In genomic region chr1:93010731-93011130, GRCm38 (mm10) we compare ENCODE assay signal across 10 mouse cellular contexts. TPM values are rescaled to one million over a fixed set of nuclear protein-coding genes. Genes with fewer than 3 reads are reported as not detected.
DNase-seq lines count a peak whose midpoint lies in the region; ATAC-seq and TF ChIP-seq lines count a peak whose summit lies in the region.
"Had no signal": no experiment of that assay in that cellular context is flagged by ENCODE, and none has a peak within 500 bp of the region (broad histone marks: within the 10 kb centered on the region; RNA-seq: fewer than 3 reads in every experiment).

No protein-coding gene starts in this region.

- H3K9me3 ChIP-seq in hindbrain, embryonic 13.5 days, result no peaks in the 10 kb centered on the region
- H3K9me3 ChIP-seq in hindbrain, embryonic 14.5 days (ENCODE audit: control insufficient read depth, low read length), result no peaks in the 10 kb centered on the region
- no peaks in the 10 kb centered on the region for H3K9me3 ChIP-seq in ES-Bruce4 (replicated peaks; ENCODE audit: control insufficient read depth, insufficient read depth, low read length, poor library complexity, severe bottlenecking)
- no peaks in the 10 kb centered on the region for H3K9me3 ChIP-seq in liver, embryonic 14.5 days (ENCODE audit: control insufficient read depth, low read length)

- no peaks in the 10 kb centered on the region for H3K4me1 ChIP-seq in hindbrain, embryonic 13.5 days (replicated peaks)
- no peaks in the 10 kb centered on the region for H3K4me1 ChIP-seq in hindbrain, embryonic 14.5 days (replicated peaks; ENCODE audit: control insufficient read depth, insufficient read depth, low read length)
- H3K4me1 ChIP-seq in ES-Bruce4 (ENCODE audit: control insufficient read depth, insufficient read depth, low read length), result no peaks in the 10 kb centered on the region
- no peaks in the 10 kb centered on the region for H3K4me1 ChIP-seq in cortical plate, adult 2 months (ENCODE audit: control insufficient read depth, insufficient read depth, low read length)
- no peaks in the 10 kb centered on the region for H3K4me1 ChIP-seq in liver, embryonic 14.5 days (replicated peaks; ENCODE audit: control insufficient read depth in 2 of 2, insufficient read depth in 2 of 2, low read length in 1 of 2)

- H3K27ac ChIP-seq in hindbrain, embryonic 13.5 days, result no peak overlapping the region
- H3K27ac ChIP-seq in hindbrain, embryonic 14.5 days, result no peak overlapping the region
- H3K27ac ChIP-seq in ES-Bruce4 (ENCODE audit: insufficient read depth, low read length), result no peak overlapping the region
- no peak overlapping the region for H3K27ac ChIP-seq in cortical plate, adult 2 months (ENCODE audit: insufficient read depth, low read length)
- no peak overlapping the region for H3K27ac ChIP-seq in liver, embryonic 14.5 days

- peaks cover 6% of the 10 kb centered on the region; the same call in 1 of the 2 replicates for H3K36me3 ChIP-seq in hindbrain, embryonic 13.5 days
- peaks cover 7% of the 10 kb centered on the region; the same call in 1 of the 2 replicates for H3K36me3 ChIP-seq in hindbrain, embryonic 14.5 days (replicated peaks; ENCODE audit: control insufficient read depth, insufficient read depth)
- no peaks in the 10 kb centered on the region for H3K36me3 ChIP-seq in ES-Bruce4 (ENCODE audit: control insufficient read depth, insufficient read depth, low read length, poor library complexity, severe bottlenecking)
- H3K36me3 ChIP-seq in liver, embryonic 14.5 days (replicated peaks; ENCODE audit: control insufficient read depth, insufficient read depth, low read depth), result no peaks in the 10 kb centered on the region

- 0 out of 2 replicates have a peak, but pooled peaks cover 3% of the 10 kb centered on the region for H3K27me3 ChIP-seq in hindbrain, embryonic 13.5 days
- H3K27me3 ChIP-seq in hindbrain, embryonic 14.5 days (ENCODE audit: control insufficient read depth, insufficient read depth, low read length), result no peaks in the 10 kb centered on the region
- no peaks in the 10 kb centered on the region for H3K27me3 ChIP-seq in ES-Bruce4 (ENCODE audit: control insufficient read depth, insufficient read depth, low read length, poor library complexity, severe bottlenecking)
- no peaks in the 10 kb centered on the region for H3K27me3 ChIP-seq in liver, embryonic 14.5 days (ENCODE audit: control insufficient read depth, insufficient read depth, low read length)

- no peak overlapping the region for H3K4me3 ChIP-seq in hindbrain, embryonic 13.5 days
- no peak overlapping the region for H3K4me3 ChIP-seq in hindbrain, embryonic 14.5 days (replicated peaks; ENCODE audit: low read length)
- H3K4me3 ChIP-seq in ES-Bruce4 (ENCODE audit: low read depth, low read length), result no peak overlapping the region
- no peak overlapping the region for H3K4me3 ChIP-seq in cortical plate, adult 2 months (ENCODE audit: insufficient read depth, low read length)
- no peak overlapping the region for H3K4me3 ChIP-seq in liver, embryonic 14.5 days (ENCODE audit: insufficient read depth in 1 of 2, low read depth in 2 of 2, low read length in 2 of 2)

- peak; percentile 52 for TF ChIP-seq CTCF in ES-Bruce4 (IDR thresholded peaks at IDR 0.05; ENCODE audit: low read depth, low read length)
- peak; percentile 49 for TF ChIP-seq CTCF in cortical plate, adult 2 months (IDR thresholded peaks at IDR 0.05; ENCODE audit: extremely low read depth, insufficient read depth, low read length)
- TF ChIP-seq CTCF in liver, embryonic 14.5 days (IDR thresholded peaks at IDR 0.05; ENCODE audit: low read depth), result peak; percentile 72

- WGBS in hindbrain, embryonic 13.5 days, result 34% methylated on average over 3 of the region's 3 CpGs
- WGBS in hindbrain, embryonic 14.5 days, result 32% methylated on average over 3 of the region's 3 CpGs
- WGBS in liver, embryonic 14.5 days (ENCODE audit: insufficient replicate concordance), result 27% methylated on average over 3 of the region's 3 CpGs

- H3K9ac ChIP-seq in hindbrain, embryonic 13.5 days, result no peak overlapping the region
- no peak overlapping the region for H3K9ac ChIP-seq in hindbrain, embryonic 14.5 days
- H3K9ac ChIP-seq in ES-Bruce4 (ENCODE audit: low read depth, poor library complexity, severe bottlenecking), result no peak overlapping the region
- no peak overlapping the region for H3K9ac ChIP-seq in liver, embryonic 14.5 days (replicated peaks)

- no peak for DNase-seq in hindbrain, embryonic 14.5 days (ENCODE audit: low spot score)
- DNase-seq in liver, embryonic 14.5 days (ENCODE audit: low read depth in 3 of 3, low spot score in 3 of 3), result no peak
- DNase-seq in thymus, postnatal 0 days (ENCODE audit: low spot score), result peak; percentile 19
- no peak for DNase-seq in left cerebral cortex, adult 8-10 months (ENCODE audit: low spot score in 2 of 2)
- DNase-seq in frontal cortex, postnatal 14 days (ENCODE audit: low spot score in 2 of 2), result no peak

- no peak for TF ChIP-seq EP300 in ES-Bruce4 (IDR thresholded peaks at IDR 0.05; ENCODE audit: insufficient read depth, low read depth, low read length)
- no peak for TF ChIP-seq EP300 in liver, embryonic 14.5 days (IDR thresholded peaks at IDR 0.05; ENCODE audit: low read depth)

- no peak overlapping the region for H3K4me2 ChIP-seq in hindbrain, embryonic 13.5 days
- H3K4me2 ChIP-seq in hindbrain, embryonic 14.5 days (replicated peaks), result no peak overlapping the region
- H3K4me2 ChIP-seq in liver, embryonic 14.5 days (ENCODE audit: low read depth), result no peak overlapping the region

- ATAC-seq in hindbrain, embryonic 13.5 days (ENCODE audit: low FRiP score), result peak; percentile 11; the same call in 1 of the 2 replicates
- no peak for ATAC-seq in hindbrain, embryonic 14.5 days (ENCODE audit: low FRiP score)
- ATAC-seq in liver, embryonic 14.5 days (ENCODE audit: insufficient read depth), result no peak

- TF ChIP-seq POLR2A in ES-Bruce4 (IDR thresholded peaks at IDR 0.05; ENCODE audit: insufficient read depth, low read length), result no peak
- TF ChIP-seq POLR2A in cortical plate, adult 2 months (IDR thresholded peaks at IDR 0.05; ENCODE audit: extremely low read depth, insufficient read depth, low read length), result no peak

RNA-seq across cellular contexts. Expression of gene Aqp12, which starts 4.6 kb away (rescaled TPM):
- polyA plus RNA-seq in hindbrain, embryonic 13.5 days (2015; fragmentation: Nextera tagmentation; extraction: Ambion mirVana), result not detected in 2 replicates
- polyA plus RNA-seq in hindbrain, embryonic 14.5 days (2014; fragmentation: Nextera tagmentation; extraction: Ambion mirVana), result not detected in 2 replicates
- not detected in 2 replicates for polyA plus RNA-seq in ES-Bruce4 (2011; ENCODE audit: insufficient read depth, insufficient read length, low read depth, missing spikeins)
- not detected in 2 replicates for polyA plus RNA-seq in cortical plate, adult 2 months (2012; rRNA removed)
- polyA plus RNA-seq in liver, embryonic 14.5 days (2012; rRNA removed), result not detected in 2 replicates
- not detected in 2 replicates for polyA plus RNA-seq in liver, embryonic 14.5 days (2014; fragmentation: Nextera tagmentation; extraction: Ambion mirVana)
- not detected in 2 replicates for polyA plus RNA-seq in thymus, postnatal 0 days (2015; fragmentation: Nextera tagmentation; extraction: Ambion mirVana)
- total RNA-seq in left cerebral cortex, adult 8-10 months (2022), result not detected
- total RNA-seq: left cerebral cortex, postnatal 14 days had no signal
- polyA plus RNA-seq: stomach, embryonic 14.5 days had no signal
